Mouse (Mus musculus): Measurements from ENCODE around the gene Serpina3m. TPM values are rescaled to one million over a fixed set of nuclear protein-coding genes. Genes with fewer than 3 reads are reported as not detected.
A peak's percentile ranks its signal among the peaks of the same experiment; 100 is the strongest.
"Not testable (repeated sequence)": the region's sequence is repeated elsewhere in the genome, so short reads cannot be mapped to it uniquely, and the experiment has no call there.

Serpina3m gene
- total RNA-seq (2017): not detected in 2 replicates

- ATAC-seq (replicated peaks; ENCODE audit: low read depth, poor library complexity, severe bottlenecking): not testable (repeated sequence)
Measured at GRCm38 (mm10) chr12:104338226-104338625, at the start of gene Serpina3m, which contains the start of gene Serpina3k. TSS of gene Serpina3m (plus strand) at chr12:104338486. TSS of gene Serpina3k (plus strand) at chr12:104338486.

- no peak for ATAC-seq (replicated peaks; ENCODE audit: low read depth, poor library complexity, severe bottlenecking)
Measured at GRCm38 (mm10) chr12:104289872-104290271, 48.4 kb upstream of the Serpina3m start.

- no peak for ATAC-seq (replicated peaks; ENCODE audit: low read depth, poor library complexity, severe bottlenecking)
Measured at GRCm38 (mm10) chr12:104293963-104294362, 44.3 kb upstream of the Serpina3m start.

- ATAC-seq (replicated peaks; ENCODE audit: low read depth, poor library complexity, severe bottlenecking): no peak
Measured at GRCm38 (mm10) chr12:104298049-104298448, 40.2 kb upstream of the Serpina3m start.

GRCm38 (mm10) chr12:104305991-104306390 lies 32.3 kb upstream of the Serpina3m start:
- ATAC-seq (replicated peaks; ENCODE audit: low read depth, poor library complexity, severe bottlenecking): no peak

GRCm38 (mm10) chr12:104314253-104314652 lies 24.0 kb upstream of the Serpina3m start, which contains the start of gene Serpina3j:
TSS of gene Serpina3j (plus strand) at chr12:104314553.
- no peak for ATAC-seq (replicated peaks; ENCODE audit: low read depth, poor library complexity, severe bottlenecking)

GRCm38 (mm10) chr12:104322454-104322853 lies 15.8 kb upstream of the Serpina3m start:
- ATAC-seq (replicated peaks; ENCODE audit: low read depth, poor library complexity, severe bottlenecking): no peak

- no peak for ATAC-seq (replicated peaks; ENCODE audit: low read depth, poor library complexity, severe bottlenecking)
Measured at GRCm38 (mm10) chr12:104331701-104332100, 6.6 kb upstream of the Serpina3m start.

GRCm38 (mm10) chr12:104336873-104337272 lies 1.4 kb upstream of the Serpina3m start:
- not testable (repeated sequence) for ATAC-seq (replicated peaks; ENCODE audit: low read depth, poor library complexity, severe bottlenecking)

- no peak for ATAC-seq (replicated peaks; ENCODE audit: low read depth, poor library complexity, severe bottlenecking)
Measured at GRCm38 (mm10) chr12:104338705-104339104, 419 bp downstream of the Serpina3m start.

GRCm38 (mm10) chr12:104342489-104342888 lies 4.2 kb downstream of the Serpina3m start:
- ATAC-seq (replicated peaks; ENCODE audit: low read depth, poor library complexity, severe bottlenecking): peak; percentile 90

- ATAC-seq (replicated peaks; ENCODE audit: low read depth, poor library complexity, severe bottlenecking): no peak
Measured at GRCm38 (mm10) chr12:104345181-104345580, 6.9 kb downstream of the Serpina3m start.

GRCm38 (mm10) chr12:104345707-104346106 lies 7.4 kb downstream of the Serpina3m start:
- no peak for ATAC-seq (replicated peaks; ENCODE audit: low read depth, poor library complexity, severe bottlenecking)

GRCm38 (mm10) chr12:104347091-104347490 lies 8.8 kb downstream of the Serpina3m start:
- ATAC-seq (replicated peaks; ENCODE audit: low read depth, poor library complexity, severe bottlenecking): no peak

- ATAC-seq (replicated peaks; ENCODE audit: low read depth, poor library complexity, severe bottlenecking): peak; percentile 73
Measured at GRCm38 (mm10) chr12:104351812-104352211, 13.5 kb downstream of the Serpina3m start.

- peak; percentile 72 for ATAC-seq (replicated peaks; ENCODE audit: low read depth, poor library complexity, severe bottlenecking)
Measured at GRCm38 (mm10) chr12:104356006-104356405, 17.7 kb downstream of the Serpina3m start.

- ATAC-seq (replicated peaks; ENCODE audit: low read depth, poor library complexity, severe bottlenecking): no peak
Measured at GRCm38 (mm10) chr12:104369986-104370385, 31.7 kb downstream of the Serpina3m start.

- ATAC-seq (replicated peaks; ENCODE audit: low read depth, poor library complexity, severe bottlenecking): not testable (repeated sequence)
Measured at GRCm38 (mm10) chr12:104377179-104377578, 38.9 kb downstream of the Serpina3m start.

GRCm38 (mm10) chr12:104378351-104378750 lies 40.1 kb downstream of the Serpina3m start:
- not testable (repeated sequence) for ATAC-seq (replicated peaks; ENCODE audit: low read depth, poor library complexity, severe bottlenecking)

GRCm38 (mm10) chr12:104378815-104379214 lies 40.5 kb downstream of the Serpina3m start:
- not testable (repeated sequence) for ATAC-seq (replicated peaks; ENCODE audit: low read depth, poor library complexity, severe bottlenecking)

GRCm38 (mm10) chr12:104379856-104380255 lies 41.6 kb downstream of the Serpina3m start:
- no peak for ATAC-seq (replicated peaks; ENCODE audit: low read depth, poor library complexity, severe bottlenecking)

- ATAC-seq (replicated peaks; ENCODE audit: low read depth, poor library complexity, severe bottlenecking): not testable (repeated sequence)
Measured at GRCm38 (mm10) chr12:104381071-104381604, 42.9 kb downstream of the Serpina3m start.

All from common myeloid progenitor, adult 5-6 weeks (primary cell).